Mouse (Mus musculus) heart, postnatal 0 days (tissue): Measurements from ENCODE around the gene Catsper2.

Experiments used
- CTCF ChIP-seq: IDR thresholded peaks from 2 replicates; pipeline ENCODE4 v1.5.1; 2016; ENCODE audit warnings: antibody characterized with exemption, control low read depth, low read depth
- EP300 ChIP-seq: IDR thresholded peaks from 2 replicates; pipeline ENCODE4 v1.6.1; 2016; ENCODE audit warnings: antibody characterized with exemption, low read depth

DNA sequence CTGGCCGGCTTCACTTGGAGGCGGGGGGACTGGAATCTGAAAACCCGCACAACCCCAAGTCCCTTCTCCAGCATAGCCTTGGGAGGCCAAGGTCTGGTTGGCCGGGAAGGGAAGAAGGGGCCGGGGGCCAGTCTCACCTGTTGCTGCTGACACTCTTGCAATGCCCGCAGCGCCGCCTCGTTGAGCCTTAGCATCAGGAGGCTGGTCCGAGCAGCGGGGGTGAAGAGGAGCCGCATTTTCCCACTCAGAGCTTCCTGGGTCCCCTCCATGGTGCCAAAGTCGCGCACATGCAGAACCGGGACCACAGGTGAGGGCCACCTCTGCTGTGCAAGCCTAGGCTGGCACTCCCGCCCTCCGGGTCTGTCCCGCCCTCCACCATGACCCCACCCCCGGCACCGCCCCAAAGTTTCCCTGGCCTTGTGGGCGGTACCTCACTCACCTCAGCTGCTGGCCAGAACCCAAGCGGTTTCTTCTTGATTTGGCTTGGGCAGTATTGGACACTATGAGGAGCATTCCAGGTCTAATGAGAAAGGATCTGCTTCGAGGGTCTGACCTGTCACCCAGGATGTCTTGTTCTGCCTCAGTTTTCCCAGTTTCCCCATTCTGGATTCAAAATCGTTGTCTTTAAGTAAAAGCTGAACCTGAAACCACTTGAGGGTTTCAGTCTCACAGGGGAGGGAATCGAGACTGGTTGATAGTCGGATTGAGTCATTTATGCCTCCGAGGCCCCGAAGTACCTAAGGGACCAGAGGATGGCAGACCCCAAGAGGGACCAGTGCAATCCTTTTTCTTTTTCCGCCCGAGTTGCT, 28.9 kb upstream of the Catsper2 start:
- no peak for TF ChIP-seq CTCF
- TF ChIP-seq EP300 = no peak
